In the genomic region with DNA sequence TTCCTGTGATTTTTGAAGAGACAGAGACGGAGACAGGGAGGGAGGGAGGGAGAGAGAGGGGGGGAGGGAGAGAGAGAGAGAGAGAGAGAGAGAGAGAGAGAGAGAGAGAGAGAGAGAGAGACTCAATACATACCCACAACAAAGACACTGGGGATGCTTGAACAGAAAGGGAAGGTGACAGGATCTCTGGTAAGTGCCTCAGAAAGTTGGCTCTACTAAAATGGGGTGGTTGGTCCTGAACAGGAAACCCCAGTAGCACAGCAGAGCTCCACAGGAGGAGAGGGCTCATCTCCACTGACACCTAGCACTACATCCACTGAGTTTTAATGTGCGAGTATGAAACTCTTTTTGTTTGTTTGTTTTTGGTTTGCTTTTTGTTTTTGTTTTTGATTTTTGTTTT, we compare ENCODE assay signal across 34 mouse cellular contexts. TPM values are rescaled to one million over a fixed set of nuclear protein-coding genes. Genes with fewer than 3 reads are reported as not detected.
"Had no signal": no experiment of that assay in that cellular context is flagged by ENCODE, and none has a peak within 500 bp of the region (broad histone marks: within the 10 kb centered on the region; RNA-seq: fewer than 3 reads in every experiment).

No protein-coding gene starts in this region.

- DNase-seq: gastrocnemius, adult 2 months; gastrocnemius, postnatal 10 days; gastrocnemius, postnatal 25 days; heart, adult 18-20 months; heart, postnatal 10 days; heart, postnatal 4 days; kidney, adult 18-20 months; kidney, adult 8-10 months; kidney, postnatal 10 days; kidney, postnatal 25 days; kidney, postnatal 4 days; layer of hippocampus, postnatal 36 days; liver; liver, embryonic 13.5 days had no signal

- ATAC-seq: hindbrain, embryonic 16.5 days; inflammation-experienced regulatory T-cells, adult 6 months; intestine, embryonic 15.5 days; intestine, postnatal 0 days had no signal

RNA-seq across cellular contexts. Expression of a gene that starts 13.0 kb away (rescaled TPM):
- total RNA-seq: gastrocnemius, adult 2 months; gastrocnemius, postnatal 10 days; gastrocnemius, postnatal 25 days; gastrocnemius, postnatal 4 days; granulocyte monocyte progenitor cell, adult 5-6 weeks; heart, adult 8-10 months; heart, postnatal 10 days; heart, postnatal 25 days; heart, postnatal 4 days; left cerebral cortex, postnatal 14 days; left cerebral cortex, postnatal 36 days had no signal
- polyA plus RNA-seq: heart, embryonic 10.5 days; heart, embryonic 12.5 days; heart, embryonic 14.5 days; hindbrain, embryonic 10.5 days; hindbrain, embryonic 14.5 days; intestine, embryonic 15.5 days; intestine, postnatal 0 days; kidney, embryonic 14.5 days; kidney, embryonic 16.5 days; limb, embryonic 10.5 days; limb, embryonic 12.5 days; liver, embryonic 11.5 days; liver, embryonic 13.5 days had no signal
